25 mouse cellular contexts compared by ENCODE assay signal in the genomic region with DNA sequence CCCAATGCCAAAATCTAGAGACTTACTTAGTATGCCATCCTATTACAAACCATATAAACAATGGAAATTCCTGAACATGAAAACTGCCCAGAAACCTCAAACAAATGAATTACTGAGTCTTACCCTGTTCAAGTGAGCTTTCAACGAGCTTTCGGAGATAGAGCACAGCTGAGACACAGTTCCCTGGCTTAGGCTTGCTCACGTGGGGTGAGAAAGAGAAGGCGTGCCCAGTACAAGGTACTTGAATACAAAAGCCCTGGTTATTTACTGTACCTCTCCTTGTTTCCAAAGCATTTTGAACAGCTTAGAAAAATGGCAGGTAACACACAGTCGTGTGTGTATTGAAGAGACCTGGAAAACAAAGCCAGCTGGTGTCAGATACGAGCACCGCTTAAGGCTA.
"Had no signal": no experiment of that assay in that cellular context is flagged by ENCODE, and none has a peak within 500 bp of the region (broad histone marks: within the 10 kb centered on the region; RNA-seq: fewer than 3 reads in every experiment).

No protein-coding gene starts in this region.

- H3K9me3 ChIP-seq: heart, embryonic 15.5 days; hindbrain, embryonic 13.5 days; hindbrain, embryonic 15.5 days; kidney, embryonic 15.5 days; limb, embryonic 10.5 days had no signal

- H3K27ac ChIP-seq: gastrocnemius, adult 2 months; heart, embryonic 13.5 days; heart, embryonic 15.5 days; hindbrain, embryonic 13.5 days; hindbrain, embryonic 15.5 days; hindbrain, postnatal 0 days; kidney, embryonic 15.5 days; kidney, postnatal 0 days; layer of hippocampus, adult 2 months; left cerebral cortex, adult 2 months; limb, embryonic 10.5 days; limb, embryonic 12.5 days had no signal

- H3K4me3 ChIP-seq: gastrocnemius, adult 2 months; heart, embryonic 13.5 days; heart, embryonic 15.5 days; hindbrain, embryonic 13.5 days; hindbrain, embryonic 15.5 days; kidney, embryonic 15.5 days; layer of hippocampus, adult 2 months; left cerebral cortex, adult 2 months; limb, embryonic 10.5 days; limb, embryonic 12.5 days had no signal

- H3K36me3 ChIP-seq: heart, embryonic 13.5 days; heart, embryonic 15.5 days; hindbrain, embryonic 13.5 days; hindbrain, embryonic 15.5 days; kidney, embryonic 15.5 days; limb, embryonic 12.5 days had no signal

- ATAC-seq: hindbrain, postnatal 0 days; intestine, embryonic 16.5 days had no signal

- H3K4me2 ChIP-seq: heart, embryonic 11.5 days; heart, embryonic 13.5 days; heart, embryonic 15.5 days; hindbrain, embryonic 13.5 days; hindbrain, embryonic 15.5 days; kidney, embryonic 15.5 days; limb, embryonic 12.5 days had no signal

- H3K4me1 ChIP-seq: heart, embryonic 13.5 days; heart, embryonic 15.5 days; kidney, embryonic 15.5 days had no signal

- H3K27me3 ChIP-seq: heart, embryonic 13.5 days; heart, embryonic 15.5 days; hindbrain, embryonic 13.5 days; hindbrain, embryonic 15.5 days; limb, embryonic 12.5 days had no signal

- DNase-seq: gastrocnemius, adult 2 months; gastrocnemius, postnatal 10 days; gastrocnemius, postnatal 25 days; heart, adult 18-20 months; heart, postnatal 14 days; heart, postnatal 36 days; kidney, adult 11 months; kidney, adult 2 months; kidney, adult 9 months; kidney, postnatal 14 days; kidney, postnatal 4 days; liver had no signal

- H3K9ac ChIP-seq: heart, embryonic 13.5 days; heart, embryonic 15.5 days; hindbrain, embryonic 13.5 days; hindbrain, embryonic 15.5 days; kidney, embryonic 15.5 days; limb, embryonic 12.5 days had no signal
